Mouse (Mus musculus) lung, embryonic 16.5 days (tissue): ENCODE data around the gene Itga6. TPM values are rescaled to one million over a fixed set of nuclear protein-coding genes. Genes with fewer than 3 reads are reported as not detected.

Source experiments
- ATAC-seq: fragments of 200-750 bp; cut with Nextera tagmentation; 2 replicates; pipeline ENCODE4 v1.8.0; 2017; ENCODE audit warnings: low read depth, mild to moderate bottlenecking, moderate library complexity
- H3K27ac ChIP-seq: fragments of 300-500 bp; sonication (generic); 2 replicates; pipeline ENCODE4 v1.5.1; 2014; ENCODE audit warnings: mild to moderate bottlenecking, control low read depth, low read length
- H3K27me3 ChIP-seq: fragments of 300-500 bp; sonication (generic); 2 replicates; pipeline ENCODE4 v1.6.1; 2014; ENCODE audit warnings: low read depth, low read length, mixed read lengths; ENCODE audit not compliant: control insufficient read depth, insufficient read depth
- H3K36me3 ChIP-seq: fragments of 300-500 bp; sonication (generic); 2 replicates; pipeline ENCODE4 v1.6.1; 2014; ENCODE audit warnings: low read length; ENCODE audit not compliant: control insufficient read depth, insufficient read depth
- H3K4me1 ChIP-seq: fragments of 300-500 bp; sonication (generic); replicated peaks from 2 replicates; pipeline ENCODE4 v1.6.1; 2014; ENCODE audit warnings: low read length, mixed read lengths; ENCODE audit not compliant: control insufficient read depth, insufficient read depth
- H3K4me2 ChIP-seq: fragments of 300-500 bp; sonication (generic); 2 replicates; pipeline ENCODE4 v1.6.1; 2014; ENCODE audit warnings: low read depth, low read length, control low read depth
- H3K4me3 ChIP-seq: fragments of 300-500 bp; sonication (generic); 2 replicates; pipeline ENCODE4 v1.5.1; 2014; ENCODE audit warnings: mild to moderate bottlenecking, low read length, control low read depth
- H3K9ac ChIP-seq: fragments of 300-500 bp; sonication (generic); 2 replicates; pipeline ENCODE4 v1.6.1; 2014; ENCODE audit warnings: low read length, control low read depth
- H3K9me3 ChIP-seq: fragments of 300-500 bp; sonication (generic); 2 replicates; pipeline ENCODE4 v1.6.1; 2016; ENCODE audit warnings: low read length; ENCODE audit not compliant: control insufficient read depth
- WGBS: fragments of 180-500 bp; shearing (Covaris S2); extraction: QIAGEN DNeasy Blood & Tissue Kit; methylation state at CpG from one replicate; pipeline ENCODE4 v1.1.7; 2014; 5-methylcytosine and 5-hydroxymethylcytosine counted together
- polyA plus RNA-seq: library from polyadenylated mRNA; unstranded; fragments of >200 nt; fragmentation: Nextera tagmentation; extraction: Ambion mirVana; gene quantifications from 2 replicates; pipeline ENCODE4 v1.2.1, GENCODE M21; 2015

The Itga6 gene
- polyA plus RNA-seq, 1 experiment from 2014 or later, result 79.0 TPM

- Histone ChIP-seq H3K27ac (peak overlapping the region; percentile 32; the same call in 1 of the 2 replicates), H3K4me2 (no peak overlapping the region), H3K4me3 (no peak overlapping the region), H3K9ac (no peak overlapping the region), H3K4me1 (peaks cover 42% of the 10 kb centered on the region), H3K9me3 (no peaks in the 10 kb centered on the region), H3K27me3 (no peaks in the 10 kb centered on the region), H3K36me3 (no peaks in the 10 kb centered on the region; the same call in 1 of the 2 replicates)
- peak; percentile 55; the same call in 1 of the 2 replicates for ATAC-seq
- WGBS, result 43% methylated on average over 3 of the region's 3 CpGs
These were observed 68.6 kb downstream of the Itga6 start for GRCm38 (mm10) chr2:71814016-71814415.

GRCm38 (mm10) chr2:71815279-71815678, 69.9 kb downstream of the Itga6 start:
- no peaks in the 10 kb centered on the region; the same call in 1 of the 2 replicates for H3K36me3 ChIP-seq
- H3K9ac ChIP-seq, result no peak overlapping the region
- no peak for ATAC-seq
- 21% methylated on average over 5 of the region's 5 CpGs for WGBS
- no peaks in the 10 kb centered on the region for H3K9me3 ChIP-seq
- H3K27me3 ChIP-seq, result no peaks in the 10 kb centered on the region
- H3K27ac ChIP-seq, result 0 out of 2 replicates have a peak overlapping the region, but pooled peaks have one; percentile 29
- peaks cover 41% of the 10 kb centered on the region for H3K4me1 ChIP-seq
- no peak overlapping the region for H3K4me2 ChIP-seq
- no peak overlapping the region for H3K4me3 ChIP-seq

GRCm38 (mm10) chr2:71816391-71817041, 71.1 kb downstream of the Itga6 start:
- H3K9ac ChIP-seq, result 0 out of 2 replicates have a peak overlapping the region, but pooled peaks have one; percentile 4
- H3K36me3 ChIP-seq, result no peaks in the 10 kb centered on the region; the same call in 1 of the 2 replicates
- 27% methylated on average over 14 of the region's 14 CpGs for WGBS
- no peaks in the 10 kb centered on the region for H3K9me3 ChIP-seq
- no peak for ATAC-seq
- no peak overlapping the region for H3K4me3 ChIP-seq
- no peaks in the 10 kb centered on the region for H3K27me3 ChIP-seq
- no peak overlapping the region for H3K4me2 ChIP-seq
- no peak overlapping the region for H3K27ac ChIP-seq
- peaks cover 36% of the 10 kb centered on the region for H3K4me1 ChIP-seq

GRCm38 (mm10) chr2:71824146-71824545, 78.7 kb downstream of the Itga6 start:
- Histone ChIP-seq H3K27me3 (no peaks in the 10 kb centered on the region), H3K9ac (no peak overlapping the region), H3K36me3 (peaks cover 2% of the 10 kb centered on the region; the same call in 1 of the 2 replicates), H3K4me1 (no peaks in the 10 kb centered on the region), H3K4me2 (no peak overlapping the region), H3K4me3 (no peak overlapping the region), H3K27ac (no peak overlapping the region), H3K9me3 (no peaks in the 10 kb centered on the region)
- no peak for ATAC-seq
- WGBS, result 44% methylated on average over 13 of the region's 13 CpGs

- Histone ChIP-seq H3K9ac (no peak overlapping the region), H3K27ac (no peak overlapping the region), H3K36me3 (peaks cover 2% of the 10 kb centered on the region; the same call in 1 of the 2 replicates), H3K9me3 (no peaks in the 10 kb centered on the region), H3K4me1 (no peaks in the 10 kb centered on the region), H3K4me2 (no peak overlapping the region), H3K4me3 (no peak overlapping the region), H3K27me3 (no peaks in the 10 kb centered on the region)
- WGBS, result 76% methylated on average over 13 of the region's 13 CpGs
- no peak for ATAC-seq
These were observed 82.3 kb downstream of the Itga6 start for GRCm38 (mm10) chr2:71827711-71828110.

GRCm38 (mm10) chr2:71828928-71829327, 83.5 kb downstream of the Itga6 start:
- Histone ChIP-seq H3K4me1 (no peaks in the 10 kb centered on the region), H3K36me3 (peaks cover 7% of the 10 kb centered on the region; the same call in 1 of the 2 replicates), H3K4me2 (no peak overlapping the region), H3K9ac (no peak overlapping the region), H3K27ac (no peak overlapping the region), H3K4me3 (no peak overlapping the region), H3K27me3 (no peaks in the 10 kb centered on the region), H3K9me3 (no peaks in the 10 kb centered on the region)
- 44% methylated on average over 11 of the region's 11 CpGs for WGBS
- 0 out of 2 replicates have a peak, but pooled peaks have one; percentile 23 for ATAC-seq

- no peak overlapping the region for H3K4me2 ChIP-seq
- peaks cover 12% of the 10 kb centered on the region for H3K36me3 ChIP-seq
- no peak for ATAC-seq
- H3K4me1 ChIP-seq, result no peaks in the 10 kb centered on the region
- H3K4me3 ChIP-seq, result no peak overlapping the region
- no peak overlapping the region for H3K27ac ChIP-seq
- no peaks in the 10 kb centered on the region for H3K9me3 ChIP-seq
- no peaks in the 10 kb centered on the region for H3K27me3 ChIP-seq
- no peak overlapping the region for H3K9ac ChIP-seq
- WGBS, result 79% methylated on average over 6 of the region's 6 CpGs
These were observed 88.2 kb downstream of the Itga6 start for GRCm38 (mm10) chr2:71833626-71834025.

GRCm38 (mm10) chr2:71834371-71834770, 89.0 kb downstream of the Itga6 start:
- Histone ChIP-seq H3K36me3 (peaks cover 12% of the 10 kb centered on the region), H3K27ac (no peak overlapping the region), H3K4me2 (no peak overlapping the region), H3K27me3 (no peaks in the 10 kb centered on the region), H3K4me1 (no peaks in the 10 kb centered on the region), H3K4me3 (no peak overlapping the region), H3K9me3 (no peaks in the 10 kb centered on the region), H3K9ac (no peak overlapping the region)
- no peak for ATAC-seq
- 68% methylated on average over 7 of the region's 7 CpGs for WGBS

- H3K9me3 ChIP-seq, result no peaks in the 10 kb centered on the region
- no peak for ATAC-seq
- 83% methylated on average over 8 of the region's 8 CpGs for WGBS
- no peak overlapping the region for H3K9ac ChIP-seq
- H3K27me3 ChIP-seq, result no peaks in the 10 kb centered on the region
- H3K4me2 ChIP-seq, result no peak overlapping the region
- H3K4me3 ChIP-seq, result no peak overlapping the region
- H3K4me1 ChIP-seq, result no peaks in the 10 kb centered on the region
- H3K36me3 ChIP-seq, result peaks cover 18% of the 10 kb centered on the region
- H3K27ac ChIP-seq, result no peak overlapping the region
These were observed 90.1 kb downstream of the Itga6 start for GRCm38 (mm10) chr2:71835556-71835955.
